Mouse (Mus musculus) adrenal gland, adult 2 months (tissue): ENCODE results near the gene Thap3. TPM values are rescaled to one million over a fixed set of nuclear protein-coding genes. Genes with fewer than 3 reads are reported as not detected.

Source experiments
- DNase-seq: peaks from one replicate; pipeline ENCODE4 v3.0.0; 2021
- polyA plus RNA-seq: library from polyadenylated mRNA; depleted of rRNA; stranded (reverse); fragments of >200 nt; gene quantifications from 2 replicates; pipeline ENCODE4 v1.2.3, GENCODE M21; 2012
- total RNA-seq, 2 experiments: library from RNA; stranded (reverse); gene quantifications; 2 replicates each; pipeline ENCODE4 v1.2.3; 2021

Gene Thap3
- total and polyA plus RNA-seq, 3 experiments, result 13.8 to 64.6 (median 24.1) TPM

DNA sequence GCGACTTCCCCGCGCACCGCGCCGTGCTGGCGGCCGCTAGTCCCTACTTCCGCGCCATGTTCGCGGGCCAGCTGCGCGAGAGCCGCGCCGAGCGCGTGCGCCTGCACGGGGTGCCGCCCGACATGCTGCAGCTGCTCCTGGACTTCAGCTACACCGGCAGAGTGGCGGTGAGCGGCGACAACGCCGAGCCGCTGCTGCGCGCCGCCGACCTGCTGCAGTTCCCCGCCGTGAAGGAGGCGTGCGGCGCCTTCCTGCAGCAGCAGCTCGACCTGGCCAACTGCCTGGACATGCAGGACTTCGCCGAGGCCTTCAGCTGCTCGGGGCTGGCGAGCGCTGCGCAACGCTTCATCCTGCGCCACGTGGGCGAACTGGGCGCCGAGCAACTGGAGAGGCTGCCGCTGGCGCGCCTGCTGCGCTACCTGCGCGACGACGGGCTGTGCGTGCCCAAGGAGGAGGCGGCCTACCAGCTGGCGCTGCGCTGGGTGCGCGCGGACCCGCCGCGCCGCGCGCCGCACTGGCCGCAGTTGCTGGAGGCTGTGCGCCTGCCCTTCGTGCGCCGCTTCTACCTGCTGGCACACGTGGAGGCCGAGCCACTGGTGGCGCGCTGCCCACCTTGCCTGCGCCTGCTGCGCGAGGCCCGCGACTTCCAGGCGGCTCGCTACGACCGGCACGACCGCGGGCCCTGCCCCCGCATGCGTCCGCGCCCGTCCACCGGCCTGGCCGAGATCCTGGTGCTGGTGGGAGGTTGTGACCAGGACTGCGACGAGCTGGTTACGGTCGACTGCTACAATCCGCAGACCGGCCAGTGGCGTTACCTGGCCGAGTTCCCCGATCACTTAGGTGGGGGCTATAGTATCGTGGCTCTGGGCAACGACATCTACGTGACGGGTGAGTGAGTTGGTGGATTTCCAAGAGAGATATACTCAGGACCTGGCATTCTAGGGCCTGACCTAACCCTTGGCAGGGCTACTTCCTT is 20.6 kb upstream of the Thap3 start:
- peak; percentile 86 for DNase-seq

DNA sequence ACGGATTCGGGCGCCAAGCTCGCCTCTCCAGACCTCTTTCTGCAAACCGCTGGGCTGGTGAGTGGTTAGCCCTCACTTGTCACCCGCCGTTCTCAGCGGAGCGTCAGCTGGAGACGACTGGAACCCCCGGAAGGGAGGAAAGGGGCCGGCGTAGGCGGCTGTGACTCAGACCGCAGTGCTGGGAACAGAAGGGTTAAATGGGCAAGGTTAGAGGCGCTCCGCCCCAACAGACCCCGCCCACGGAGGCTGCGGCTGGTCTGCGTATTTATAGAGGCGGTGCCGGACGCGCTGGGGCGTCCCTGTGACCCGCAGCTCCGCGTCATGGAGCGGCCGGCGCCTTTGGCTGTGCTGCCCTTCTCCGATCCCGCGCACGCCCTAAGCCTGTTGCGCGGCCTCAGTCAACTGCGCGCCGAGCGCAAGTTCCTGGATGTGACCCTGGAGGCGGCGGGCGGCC is 19.9 kb upstream of the Thap3 start, which contains the start of gene Klhl21:
Klhl21 (plus strand) TSS at position 182 of the 454 bp plus-strand sequence.
- DNase-seq, result peak; percentile 97

DNA sequence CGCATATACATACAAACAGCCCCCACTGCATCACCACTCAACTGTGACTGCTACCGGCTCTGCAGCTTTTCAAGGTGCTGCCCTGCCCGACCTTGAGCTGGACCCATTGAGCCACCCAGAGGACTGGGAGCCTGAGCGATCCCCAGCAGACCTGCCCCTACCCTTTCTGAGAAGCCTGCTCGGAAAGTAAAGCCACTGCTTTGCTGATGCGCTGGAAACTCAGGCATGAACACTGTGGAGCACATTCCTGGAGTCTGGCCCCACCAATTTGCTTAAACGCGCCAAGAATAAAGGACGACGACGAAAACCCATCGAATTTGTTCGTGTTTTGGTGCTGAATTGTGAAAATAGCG is 19.3 kb upstream of the Thap3 start:
- peak; percentile 33 for DNase-seq

DNA sequence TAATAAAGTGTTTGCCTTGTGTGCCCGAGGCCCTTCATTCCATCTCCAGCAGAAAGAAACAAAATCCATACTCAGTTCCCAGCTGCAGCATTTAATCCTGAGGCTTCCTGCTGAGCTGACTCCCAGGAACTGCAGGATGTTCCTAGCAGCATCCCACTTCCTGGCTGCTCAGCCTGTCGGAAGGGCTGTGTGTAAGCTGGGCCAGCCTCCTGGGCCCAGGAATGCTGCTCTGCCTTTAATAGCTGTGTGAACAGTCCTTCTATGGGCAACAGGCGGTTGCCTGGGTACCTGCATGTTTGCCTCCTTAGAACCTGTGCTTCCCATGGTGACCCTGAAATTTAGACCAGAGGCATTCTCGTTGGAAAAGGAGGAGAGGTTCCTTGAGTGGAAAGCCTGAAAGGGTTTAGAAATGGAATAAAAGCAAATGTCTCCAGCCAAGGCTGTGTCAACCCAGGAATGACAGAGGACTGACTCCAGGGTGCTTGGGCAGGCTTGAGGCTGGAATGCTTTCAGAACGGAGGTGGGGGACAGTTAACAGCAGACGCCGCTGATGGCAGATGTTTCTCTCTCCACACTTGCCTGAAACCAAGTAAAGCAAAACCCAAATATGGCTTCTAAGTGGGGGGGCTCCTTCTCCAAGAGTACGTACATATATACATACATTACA is 18.8 kb upstream of the Thap3 start:
- DNase-seq, result no peak

DNA sequence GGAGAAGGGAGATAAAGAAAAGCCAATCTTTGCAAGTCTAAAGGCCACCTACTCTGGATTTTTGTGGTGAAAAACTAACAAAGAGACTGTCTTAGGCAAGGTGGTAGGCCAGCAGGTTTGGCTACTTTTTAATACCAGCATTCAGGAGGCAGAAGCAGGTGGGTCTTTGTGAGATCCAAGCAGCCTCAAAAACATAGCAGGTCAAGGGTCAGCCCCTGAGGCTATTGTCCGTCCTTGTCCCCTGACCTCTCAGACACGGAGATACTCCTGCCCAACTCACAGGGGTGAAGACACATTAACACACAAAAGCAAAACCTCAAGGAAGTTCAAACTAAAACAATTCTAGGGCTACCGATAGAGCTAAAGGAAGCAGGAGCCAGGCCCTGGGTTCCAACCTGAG is 18.0 kb upstream of the Thap3 start:
- DNase-seq, result no peak

DNA sequence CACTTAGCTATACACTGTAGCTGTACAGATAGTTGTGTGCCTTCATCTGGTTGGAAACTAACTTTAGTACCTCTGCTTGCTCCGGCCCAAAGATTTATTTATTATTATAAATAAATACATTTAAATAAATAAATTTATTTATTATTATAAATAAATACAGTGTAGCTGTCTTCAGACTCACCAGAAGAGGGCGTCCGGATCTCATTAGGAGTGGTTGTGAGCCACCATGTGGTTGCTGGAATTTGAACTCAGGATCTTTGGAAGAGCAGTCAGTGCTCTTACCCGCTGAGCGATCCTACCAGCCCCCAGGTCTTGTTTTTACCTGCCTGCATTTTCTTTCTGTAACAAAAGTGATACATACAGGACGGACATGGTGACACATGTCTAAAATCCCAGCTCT is 17.3 kb upstream of the Thap3 start:
- DNase-seq, result no peak

DNA sequence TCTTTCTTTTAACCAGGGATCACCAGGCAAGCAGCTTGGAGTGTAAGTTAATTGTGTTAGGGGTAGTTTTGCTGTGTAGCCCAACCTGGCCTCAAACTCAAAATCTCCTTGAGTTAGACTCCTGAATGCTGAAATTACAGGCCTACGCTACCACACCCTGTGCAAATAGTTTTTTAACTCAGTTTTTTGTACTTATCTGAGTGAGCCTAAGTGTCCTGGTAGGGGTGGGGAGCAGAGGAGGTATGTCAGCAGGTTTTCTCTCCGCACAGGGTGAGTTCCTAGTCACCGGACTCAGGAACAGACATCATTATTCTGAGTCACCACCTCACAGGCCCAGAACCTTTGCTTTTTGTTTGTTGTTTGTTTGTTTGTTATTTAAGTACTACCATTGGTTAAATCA is 13.3 kb upstream of the Thap3 start:
- DNase-seq, result no peak

DNA sequence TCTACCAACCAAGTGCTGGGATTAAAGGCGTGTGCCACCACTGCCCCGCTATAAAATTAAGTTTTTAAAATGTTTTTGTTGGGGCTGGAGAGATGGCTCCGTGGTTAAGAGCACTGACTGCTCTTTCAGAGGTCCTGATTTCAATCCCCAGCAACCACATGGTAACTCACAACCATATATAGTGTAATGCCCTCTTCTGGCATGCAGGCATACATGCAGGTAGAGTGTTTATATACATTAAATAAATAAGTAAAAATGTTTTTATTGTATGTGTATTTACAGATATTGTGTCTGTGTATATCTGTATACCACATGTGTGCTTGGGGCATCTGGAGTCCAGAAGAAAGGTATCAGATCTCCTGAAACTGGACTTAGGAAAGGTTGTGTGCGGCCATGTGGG is 12.5 kb upstream of the Thap3 start:
- DNase-seq, result no peak

DNA sequence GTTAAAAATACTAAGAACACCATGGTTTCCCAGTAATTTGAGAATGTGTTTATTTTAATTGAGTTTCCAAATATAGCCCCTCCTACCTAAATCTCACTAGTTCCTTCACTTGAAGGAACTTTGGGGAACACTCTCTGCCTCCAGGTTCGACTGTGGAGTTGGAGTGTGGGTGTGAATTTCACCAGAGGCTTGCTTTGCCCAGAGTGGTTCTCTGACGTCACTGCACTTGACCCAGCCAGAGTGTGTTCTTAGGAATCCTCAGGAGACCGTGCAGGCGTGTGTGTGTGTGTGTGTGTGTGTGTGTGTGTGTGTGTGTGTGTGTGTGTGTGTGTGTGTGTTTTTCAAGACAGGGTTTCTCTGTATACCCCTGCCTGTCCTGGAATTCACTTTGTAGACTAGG is 12.1 kb upstream of the Thap3 start:
- DNase-seq, result no peak

DNA sequence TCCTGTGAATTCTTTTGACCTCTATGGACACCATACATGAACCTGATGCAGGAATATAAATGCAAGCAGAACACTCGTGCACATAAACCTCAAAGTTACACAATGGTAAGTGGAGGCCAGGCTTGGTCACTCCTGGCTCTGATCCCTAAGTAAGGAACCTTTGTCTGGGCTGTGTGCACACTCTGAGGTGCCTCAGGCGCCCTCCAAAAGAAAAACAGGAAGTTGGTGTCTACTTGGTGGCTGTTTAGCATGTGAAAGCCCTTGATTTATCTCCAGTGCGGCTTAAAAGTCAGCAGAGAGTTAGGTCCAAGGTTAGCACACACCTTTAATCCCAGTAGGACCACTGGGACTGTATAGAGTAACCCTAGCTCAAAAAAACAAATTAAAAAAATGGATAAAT is 10.7 kb upstream of the Thap3 start:
- DNase-seq, result no peak

DNA sequence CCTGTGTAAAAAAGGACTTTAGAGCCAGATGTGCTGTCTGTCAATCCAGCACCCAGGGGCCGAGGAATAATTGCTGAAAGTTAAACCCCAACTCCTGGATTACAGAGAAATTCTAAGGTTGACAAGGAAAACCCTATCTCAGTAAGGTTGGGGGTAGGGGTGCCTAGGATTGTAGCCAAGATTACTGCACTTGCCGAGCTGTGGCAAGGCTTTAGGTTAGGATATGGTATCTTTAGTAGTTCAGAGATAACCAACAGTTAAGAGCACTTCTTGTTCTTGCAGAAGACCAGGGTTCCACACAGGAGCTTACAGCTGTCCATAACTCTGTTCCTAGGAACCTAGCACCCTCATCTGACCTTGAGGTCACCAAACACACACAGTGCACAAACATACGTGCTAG is 8.9 kb upstream of the Thap3 start:
- DNase-seq, result no peak

DNA sequence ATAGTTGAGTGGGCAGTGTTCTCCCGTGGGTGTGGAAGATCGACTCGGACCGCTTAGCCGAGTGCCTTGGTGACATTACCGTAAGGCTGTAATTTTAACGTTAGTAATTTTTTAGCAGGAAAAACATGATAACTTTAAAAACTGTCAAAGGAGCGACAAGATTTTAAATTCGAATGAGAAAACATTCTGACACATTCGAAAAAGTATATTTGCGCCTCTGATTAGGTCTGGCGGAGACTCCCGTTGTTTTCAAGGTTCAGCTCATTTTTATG is 8.1 kb upstream of the Thap3 start:
- DNase-seq, result no peak

DNA sequence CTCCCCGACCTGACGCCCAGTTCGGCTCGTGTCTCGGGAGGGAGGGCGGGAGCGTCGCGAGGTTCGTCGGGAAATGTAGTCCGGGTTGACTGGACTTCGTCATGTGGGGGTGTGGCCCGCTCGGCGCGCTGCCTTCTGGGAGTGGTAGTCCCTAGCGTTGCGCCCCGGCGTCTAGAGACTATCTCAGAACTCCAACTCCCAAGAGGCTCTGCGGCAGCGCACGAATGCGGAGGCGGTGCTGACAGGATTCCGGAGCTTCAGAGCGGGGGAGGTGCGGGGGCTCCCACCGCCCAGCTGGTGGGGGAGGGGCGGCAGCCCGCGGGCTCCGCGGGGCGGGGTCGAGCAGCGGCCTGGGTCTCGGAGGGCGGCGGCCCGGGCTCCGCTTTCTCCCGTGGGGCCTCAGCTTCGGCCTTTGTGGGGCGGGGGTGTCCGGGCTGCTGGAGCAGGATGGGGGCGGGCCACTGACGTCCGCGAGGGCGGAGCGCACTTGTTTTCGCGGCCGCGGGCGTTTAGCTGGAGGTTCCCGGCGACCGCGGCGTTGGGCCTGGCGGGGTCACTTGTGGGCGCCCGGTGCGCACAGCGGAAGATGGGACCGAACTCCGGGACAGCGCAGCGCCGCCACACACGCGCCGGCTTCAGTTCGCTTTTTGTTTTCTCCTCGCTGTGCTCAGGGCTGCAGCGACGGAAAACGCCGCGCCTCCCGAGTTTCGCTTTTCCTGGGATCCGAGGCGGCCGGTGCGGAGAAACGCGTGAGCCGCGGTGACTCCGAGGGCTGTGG is 7.6 kb upstream of the Thap3 start, which contains the start of gene Phf13:
Phf13 (minus strand) TSS at position 86 of the 778 bp plus-strand sequence.
- peak; percentile 99 for DNase-seq

DNA sequence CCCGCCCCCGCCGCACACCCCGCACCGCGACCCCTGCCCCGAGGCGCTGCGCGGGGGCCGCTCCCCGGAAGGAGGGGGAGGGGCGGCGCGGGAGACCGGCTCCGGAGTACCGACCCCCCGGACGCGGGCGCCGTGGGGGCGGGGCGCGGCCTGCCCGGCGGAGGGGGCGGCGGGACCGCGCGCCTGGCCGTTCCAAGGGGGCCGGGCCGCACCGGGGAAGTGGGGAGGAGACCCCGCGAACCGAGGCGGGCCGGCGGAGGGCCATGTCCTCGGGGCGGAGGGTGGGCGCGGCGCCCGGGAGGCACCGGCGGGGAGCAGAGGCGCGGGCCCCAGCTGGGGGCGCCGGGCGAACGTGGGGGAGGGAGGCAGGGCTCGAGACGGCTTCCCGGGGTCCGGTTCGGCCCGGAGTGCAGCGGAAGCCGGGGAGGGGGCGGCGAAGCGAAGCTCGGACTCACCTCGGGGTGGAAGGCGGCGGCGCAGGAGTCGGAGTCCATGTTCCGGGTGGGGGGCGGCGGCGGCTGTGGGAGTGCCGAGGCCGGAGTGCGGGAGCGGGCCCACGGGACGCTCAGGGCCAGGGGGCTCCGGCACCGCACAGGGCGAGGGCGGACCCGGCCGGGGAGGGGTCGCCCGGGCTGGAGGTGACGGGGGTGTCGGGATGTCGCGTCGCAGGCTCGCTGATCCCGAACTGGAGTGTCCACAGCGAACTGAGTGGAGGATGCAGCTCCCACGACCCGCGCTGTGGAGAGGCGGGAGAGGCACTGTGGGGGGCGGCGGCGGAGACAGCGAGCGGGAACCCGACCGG is 6.8 kb upstream of the Thap3 start:
- no peak for DNase-seq

DNA sequence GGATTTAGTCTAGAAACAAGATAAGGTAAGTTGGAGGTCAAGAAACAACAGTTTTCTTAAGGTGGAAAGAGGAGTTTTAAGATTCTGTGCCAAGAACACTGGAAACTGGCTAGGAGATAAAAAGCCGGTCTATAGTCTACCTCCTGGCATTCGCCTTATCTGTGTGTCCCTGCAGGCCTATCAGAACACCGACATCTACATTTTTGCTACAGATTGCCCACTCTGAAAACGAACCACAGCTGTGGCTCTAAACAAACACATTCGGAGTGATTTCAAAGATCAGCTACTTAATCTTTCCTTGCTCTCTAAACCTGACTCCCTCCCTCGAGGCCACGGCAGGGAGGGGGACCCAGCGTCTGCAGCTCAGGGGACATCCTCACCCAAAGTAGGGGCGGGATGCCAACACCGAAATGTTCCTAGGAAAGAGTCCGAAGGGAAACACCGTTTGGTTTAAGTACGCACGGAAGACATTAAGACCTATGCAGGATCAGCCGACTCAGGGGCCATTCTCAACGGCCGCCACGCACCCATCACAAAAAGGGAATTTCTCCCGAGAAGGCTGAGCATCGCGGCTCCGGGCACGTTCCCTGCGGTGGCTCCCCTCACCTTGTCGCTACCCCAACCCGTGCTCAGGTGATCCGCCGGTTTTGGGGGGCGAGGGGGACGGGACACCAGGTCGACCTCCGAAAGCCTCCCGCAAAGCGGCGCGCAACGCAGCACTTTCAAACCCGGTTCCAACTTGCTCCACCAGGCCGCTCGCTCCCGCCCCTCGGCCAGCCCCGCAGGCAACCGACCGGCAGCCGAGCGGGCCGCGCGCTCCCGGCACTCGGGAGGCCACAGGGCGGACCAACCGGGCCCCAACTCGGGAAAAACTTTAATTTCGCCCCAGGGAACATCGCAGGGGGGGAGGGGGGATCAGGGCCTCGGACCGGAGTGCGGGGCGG is 5.7 kb upstream of the Thap3 start:
- DNase-seq, result peak; percentile 67

DNA sequence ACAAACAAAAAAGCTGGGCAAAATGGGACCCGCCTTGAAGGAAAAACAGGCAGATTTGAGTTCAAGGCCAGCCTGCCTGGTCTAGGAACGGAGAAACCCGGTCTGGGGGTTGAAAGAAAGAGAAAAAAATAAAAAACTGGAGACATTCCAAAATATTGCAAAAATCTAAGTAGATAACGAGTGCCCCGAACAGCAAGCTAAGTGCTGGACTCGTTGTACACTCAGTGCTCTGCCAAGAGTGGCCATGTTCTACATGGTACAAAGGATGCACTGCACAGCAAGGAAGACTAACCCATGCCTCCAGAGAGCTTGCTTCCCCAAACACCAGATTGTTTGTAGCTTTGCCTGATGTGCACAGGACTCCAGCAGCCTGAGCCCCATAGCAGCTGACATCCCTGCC is 4.2 kb upstream of the Thap3 start:
- no peak for DNase-seq

DNA sequence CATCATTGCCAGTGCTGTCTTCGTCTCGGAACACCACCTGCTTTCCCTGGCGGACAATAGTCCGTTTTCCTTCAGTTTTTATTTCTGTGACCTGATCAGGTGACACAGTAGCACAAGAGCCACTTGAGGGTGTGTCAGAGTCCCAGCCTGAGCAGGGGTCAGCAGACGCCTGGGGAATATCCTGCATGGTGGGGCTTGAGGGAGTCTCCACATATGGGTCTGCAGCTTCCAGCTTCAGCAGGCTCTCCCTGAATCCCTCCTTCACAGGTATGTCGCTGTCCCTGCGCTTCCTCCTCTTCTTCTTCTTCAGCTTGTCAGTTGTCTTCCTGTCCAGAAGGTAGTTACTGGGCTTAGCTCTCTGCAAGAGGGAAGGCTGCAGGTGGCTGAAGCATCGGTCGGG is 3.3 kb upstream of the Thap3 start:
- DNase-seq, result no peak

DNA sequence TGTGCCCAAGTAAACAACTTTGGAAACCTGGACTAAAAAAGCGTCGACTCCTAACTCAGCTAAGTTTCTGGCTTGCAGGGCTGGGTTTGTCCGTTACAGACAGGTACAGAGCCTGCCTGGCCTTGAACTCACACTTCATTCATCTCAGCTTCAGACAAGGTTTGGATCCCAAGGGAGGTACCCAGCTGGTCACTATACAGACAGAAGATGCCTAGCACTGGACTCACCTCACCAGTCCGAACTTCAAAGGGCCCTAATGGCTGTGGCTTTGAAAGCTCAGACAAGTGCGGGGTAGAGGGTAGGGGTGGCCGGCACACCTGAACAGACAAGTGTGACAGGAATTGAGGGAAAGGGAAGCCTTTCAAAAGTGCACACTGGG is 302 bp upstream of the Thap3 start:
- DNase-seq, result no peak

DNA sequence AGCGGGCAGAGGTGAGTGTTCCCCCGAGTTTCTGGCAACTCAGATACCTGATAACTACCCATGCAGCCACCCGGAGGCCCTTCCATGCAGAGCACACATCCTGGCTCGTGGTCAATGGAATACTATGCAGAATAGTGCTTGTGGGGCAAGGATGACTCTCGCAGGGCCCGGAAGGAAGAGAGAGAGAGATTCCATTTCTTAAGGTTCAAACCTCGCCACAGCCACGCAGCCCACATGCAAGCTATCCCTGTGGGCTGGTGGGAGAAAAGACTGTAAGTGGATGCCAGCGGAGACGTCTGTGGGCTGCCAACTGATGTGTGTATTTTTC is 819 bp downstream of the Thap3 start:
- no peak for DNase-seq

DNA sequence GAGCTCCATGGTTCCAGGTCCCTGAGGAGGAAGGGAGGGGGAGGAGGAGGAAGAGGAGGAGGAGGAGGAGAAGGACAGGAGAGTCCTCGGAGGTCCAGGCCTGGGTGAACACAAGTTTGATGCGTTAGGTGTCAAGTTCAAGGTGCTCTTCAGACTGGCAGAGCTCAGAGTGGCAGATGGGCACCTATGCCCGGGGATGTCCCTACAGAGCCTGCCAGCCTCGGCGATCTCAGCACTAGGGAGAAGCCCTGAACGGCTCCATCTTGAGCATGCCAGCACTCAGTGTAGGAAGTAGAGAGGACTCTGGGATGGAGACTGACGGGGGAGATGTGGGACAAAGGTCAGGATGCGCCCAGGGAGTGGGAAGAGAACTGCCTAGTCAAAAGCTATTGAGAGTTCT is 2.1 kb downstream of the Thap3 start:
- no peak for DNase-seq

DNA sequence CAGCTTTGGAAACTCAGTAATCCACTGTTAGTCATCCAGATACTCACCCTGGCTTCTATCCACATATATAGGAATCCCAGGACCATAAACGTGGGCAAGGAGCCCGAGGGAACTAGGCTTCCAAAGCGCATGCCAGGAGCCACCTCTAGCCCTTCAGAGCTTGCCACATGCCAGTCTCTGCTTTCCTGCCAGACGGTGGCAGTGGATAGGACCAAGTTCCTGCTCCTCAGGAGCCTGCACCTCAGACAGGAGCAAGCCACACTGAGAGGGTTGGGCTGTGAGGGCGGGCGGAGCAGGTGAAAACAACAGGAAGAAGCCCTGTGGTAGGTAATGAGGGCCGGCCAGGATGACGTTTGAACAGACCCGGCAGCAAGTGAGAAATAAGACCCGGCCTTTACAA is 2.9 kb downstream of the Thap3 start:
- DNase-seq, result no peak
